Mouse (Mus musculus) CH12.LX (cell line): ENCODE results near the gene Tlnrd1. TPM values are rescaled to one million over a fixed set of nuclear protein-coding genes. Genes with fewer than 3 reads are reported as not detected.

Source experiments
- DNase-seq: peaks from one replicate; pipeline ENCODE4 v3.0.0-alpha.2; 2013; ENCODE audit errors: extremely low read depth
- H3K27ac ChIP-seq: 2 replicates; pipeline ENCODE4 v1.5.1; 2012; ENCODE audit warnings: low read depth, mild to moderate bottlenecking, control low read depth, moderate library complexity; ENCODE audit not compliant: insufficient read depth
- H3K27me3 ChIP-seq: replicated peaks from 2 replicates; pipeline ENCODE3; 2012; ENCODE audit warnings: inconsistent platforms
- H3K36me3 ChIP-seq, 2 experiments: replicated peaks in 1 of 2; 2 replicates each; pipeline versions ENCODE3 to v1.6.1; 2012; ENCODE audit warnings: inconsistent platforms in 1 of 2, low read length in 1 of 2, mild to moderate bottlenecking in 1 of 2, mixed read lengths in 1 of 2, moderate library complexity in 1 of 2; ENCODE audit not compliant: control insufficient read depth in 1 of 2, insufficient read depth in 1 of 2
- H3K4me1 ChIP-seq, 2 experiments: 2 replicates each; pipeline ENCODE4 v1.6.1; 2012; ENCODE audit warnings: inconsistent platforms in 1 of 2, moderate library complexity in 1 of 2; ENCODE audit not compliant: insufficient read depth in 2 of 2, control insufficient read depth in 1 of 2
- H3K4me2 ChIP-seq: 2 replicates; pipeline ENCODE4 v1.6.1; 2012; ENCODE audit warnings: low read depth, mild to moderate bottlenecking, control low read depth; ENCODE audit not compliant: poor library complexity, insufficient read depth, severe bottlenecking
- H3K4me3 ChIP-seq, 3 experiments: fragments of 150-350 bp in 1 of 3; sonication (generic) in 1 of 3; replicated peaks in 1 of 3; 2 replicates each; pipeline versions ENCODE3 to v1.5.1; 2011 to 2012; ENCODE audit warnings: low read depth in 2 of 3, low read length in 2 of 3, mild to moderate bottlenecking in 2 of 3, moderate library complexity in 2 of 3, control low read depth in 1 of 3, improper control_type of control experiment in 1 of 3, inconsistent platforms in 1 of 3, mixed read lengths in 1 of 3; ENCODE audit not compliant: poor library complexity in 1 of 3
- H3K79me2 ChIP-seq: replicated peaks from 2 replicates; pipeline ENCODE4 v1.6.1; 2012; ENCODE audit warnings: mild to moderate bottlenecking, moderate library complexity; ENCODE audit not compliant: control insufficient read depth, poor library complexity, insufficient read depth, severe bottlenecking; ENCODE audit errors: extremely low read depth
- H3K9ac ChIP-seq: 2 replicates; pipeline ENCODE4 v1.6.1; 2012; ENCODE audit warnings: low read depth, mild to moderate bottlenecking, control low read depth, moderate library complexity; ENCODE audit not compliant: insufficient read depth
- H3K9me3 ChIP-seq: replicated peaks from 2 replicates; pipeline ENCODE3; 2012; ENCODE audit warnings: low read length, inconsistent platforms, mixed read lengths
- CHD1 ChIP-seq: IDR thresholded peaks from 2 replicates; pipeline ENCODE4 v1.6.1; 2012; ENCODE audit warnings: low read depth, low read length, improper control_type of control experiment, inconsistent platforms
- CHD2 ChIP-seq: IDR thresholded peaks from 2 replicates; pipeline ENCODE4 v1.6.1; 2011; ENCODE audit warnings: low read length, improper control_type of control experiment
- E2F4 ChIP-seq: IDR thresholded peaks from 2 replicates; pipeline ENCODE4 v1.6.1; 2011; ENCODE audit warnings: low read depth, low read length, improper control_type of control experiment; ENCODE audit not compliant: insufficient replicate concordance
- ELF1 ChIP-seq: IDR thresholded peaks from 2 replicates; pipeline ENCODE4 v1.6.1; 2014; ENCODE audit warnings: low read depth, mild to moderate bottlenecking, inconsistent platforms, low read length, improper control_type of control experiment
- ETS1 ChIP-seq: conservative IDR thresholded peaks from 2 replicates; pipeline ENCODE4 v1.6.1; 2012; ENCODE audit warnings: low read depth, mild to moderate bottlenecking, inconsistent platforms, low read length, improper control_type of control experiment, moderate library complexity
- HCFC1 ChIP-seq: IDR thresholded peaks from 2 replicates; pipeline ENCODE4 v1.6.1; 2012; ENCODE audit warnings: low read depth, mild to moderate bottlenecking, inconsistent platforms, low read length, improper control_type of control experiment
- JUN ChIP-seq: IDR thresholded peaks from 2 replicates; pipeline ENCODE4 v1.6.1; 2011; ENCODE audit warnings: low read depth, mild to moderate bottlenecking, low read length, improper control_type of control experiment, moderate library complexity; ENCODE audit not compliant: insufficient read depth
- JUND ChIP-seq: conservative IDR thresholded peaks from 2 replicates; pipeline ENCODE4 v1.6.1; 2011; ENCODE audit warnings: low read depth, low read length, improper control_type of control experiment
- MAFK ChIP-seq: IDR thresholded peaks from 2 replicates; pipeline ENCODE4 v1.6.1; 2011; ENCODE audit warnings: low read length, improper control_type of control experiment; ENCODE audit not compliant: insufficient replicate concordance
- MAX ChIP-seq: IDR thresholded peaks from 2 replicates; pipeline ENCODE4 v1.6.1; 2011; ENCODE audit warnings: low read length, improper control_type of control experiment
- MYC ChIP-seq: IDR thresholded peaks from 2 replicates; pipeline ENCODE4 v1.6.1; 2011; ENCODE audit warnings: low read depth, mild to moderate bottlenecking, improper control_type of control experiment, low read length
- NELFE ChIP-seq: IDR thresholded peaks from 2 replicates; pipeline ENCODE4 v1.6.1; 2011; ENCODE audit warnings: low read depth, low read length, improper control_type of control experiment
- NRF1 ChIP-seq: IDR thresholded peaks from 2 replicates; pipeline ENCODE4 v1.6.1; 2014; ENCODE audit warnings: low read depth, mild to moderate bottlenecking, inconsistent platforms, low read length, improper control_type of control experiment, moderate library complexity
- USF1 ChIP-seq: IDR thresholded peaks from 2 replicates; pipeline ENCODE4 v1.6.1; 2014; ENCODE audit warnings: low read depth, mild to moderate bottlenecking, inconsistent platforms, low read length, improper control_type of control experiment
- USF2 ChIP-seq: conservative IDR thresholded peaks from 2 replicates; pipeline ENCODE4 v1.6.1; 2011; ENCODE audit warnings: low read depth, low read length, improper control_type of control experiment
- ZC3H11A ChIP-seq: IDR thresholded peaks from 2 replicates; pipeline ENCODE4 v1.6.1; 2012; ENCODE audit warnings: low read depth, mild to moderate bottlenecking, inconsistent platforms, low read length, improper control_type of control experiment
- ZMIZ1 ChIP-seq: IDR thresholded peaks from 2 replicates; pipeline ENCODE4 v1.6.1; 2012; ENCODE audit warnings: low read depth, mild to moderate bottlenecking, inconsistent platforms, low read length, improper control_type of control experiment
- dilution Hi-C: fragments of 300-500 bp; cut with MboI; formaldehyde crosslinking; loops from 2 replicates; pipeline ENCODE4 v1.14.3; 2020; ENCODE audit warnings: low sequenced_read_pairs; ENCODE audit not compliant: extremely low pct_unique_long_range_greater_than_20kb, extremely low pct_ligation_motif_present
- in situ Hi-C: fragments of 300-500 bp; cut with MboI; formaldehyde crosslinking; loops from 3 replicates; pipeline ENCODE4 v1.14.3; 2019; ENCODE audit warnings: low sequenced_read_pairs, low pct_ligation_motif_present, low pct_unique_long_range_greater_than_20kb, mixed read lengths
- polyA plus RNA-seq: library from polyadenylated mRNA; unstranded; fragments of >175 nt; gene quantifications from 2 replicates; pipeline ENCODE4 v1.2.1, GENCODE M21; 2012; ENCODE audit warnings: low read depth; ENCODE audit not compliant: insufficient read length
- total RNA-seq, 2 experiments: library from RNA; depleted of rRNA; stranded (reverse); fragments of 300-350 nt in 1 of 2; fragments of >200 nt in 1 of 2; gene quantifications; 2 replicates each; pipeline ENCODE4 v1.2.3; 2012 to 2014

Gene Tlnrd1
- total and polyA plus RNA-seq, 3 experiments = 5.5 to 15.6 (median 10.6) TPM

DNA sequence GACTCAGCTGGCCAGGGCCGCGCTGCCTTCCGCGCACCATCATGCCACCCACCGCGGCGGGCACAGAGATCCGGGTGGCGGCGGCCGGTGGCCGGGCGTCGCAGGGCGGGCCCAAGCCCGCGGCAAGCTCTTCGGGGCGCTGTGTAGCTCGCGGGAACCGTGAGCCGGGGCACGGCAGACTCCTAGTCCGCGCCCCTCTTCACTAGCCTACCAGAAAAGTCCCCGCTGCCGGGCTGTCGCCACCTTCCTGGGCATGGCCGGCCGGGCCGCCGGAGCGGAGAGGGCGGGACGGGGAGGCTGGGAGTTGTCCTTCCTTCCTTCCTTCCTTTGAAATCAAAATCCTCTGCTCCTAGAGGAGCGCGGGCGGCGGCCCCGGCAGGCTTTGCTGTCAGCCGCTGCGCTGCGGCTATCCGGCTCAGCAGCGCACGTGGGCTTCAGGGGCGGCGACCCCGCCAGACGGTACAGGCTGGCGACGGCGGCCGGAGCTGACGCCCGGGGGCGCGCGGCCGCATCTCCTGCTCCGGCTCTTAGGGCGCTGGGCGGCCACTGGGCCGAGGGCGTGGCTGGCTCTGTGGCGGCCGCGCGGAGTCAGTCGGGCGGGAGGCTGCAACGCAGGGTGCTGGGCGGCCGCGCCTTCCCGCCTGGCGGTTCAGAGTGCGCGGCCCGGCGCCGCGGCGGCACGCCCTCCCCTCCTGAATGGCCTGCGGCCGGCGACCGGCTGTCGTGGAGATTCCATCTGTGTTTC, 657 bp downstream of the Tlnrd1 start (continued):
- TF ChIP-seq ETS1 (no peak), HCFC1 (no peak), CHD2 (no peak), JUND (no peak), NRF1 (peak; percentile 21; the same call in 1 of the 2 replicates), MAFK (no peak), USF1 (no peak), USF2 (no peak), ZMIZ1 (peak; percentile 61), JUN (no peak), ZC3H11A (no peak), CHD1 (no peak), MYC (0 out of 2 replicates have a peak, but pooled peaks have one; percentile 10), NELFE (no peak)

DNA sequence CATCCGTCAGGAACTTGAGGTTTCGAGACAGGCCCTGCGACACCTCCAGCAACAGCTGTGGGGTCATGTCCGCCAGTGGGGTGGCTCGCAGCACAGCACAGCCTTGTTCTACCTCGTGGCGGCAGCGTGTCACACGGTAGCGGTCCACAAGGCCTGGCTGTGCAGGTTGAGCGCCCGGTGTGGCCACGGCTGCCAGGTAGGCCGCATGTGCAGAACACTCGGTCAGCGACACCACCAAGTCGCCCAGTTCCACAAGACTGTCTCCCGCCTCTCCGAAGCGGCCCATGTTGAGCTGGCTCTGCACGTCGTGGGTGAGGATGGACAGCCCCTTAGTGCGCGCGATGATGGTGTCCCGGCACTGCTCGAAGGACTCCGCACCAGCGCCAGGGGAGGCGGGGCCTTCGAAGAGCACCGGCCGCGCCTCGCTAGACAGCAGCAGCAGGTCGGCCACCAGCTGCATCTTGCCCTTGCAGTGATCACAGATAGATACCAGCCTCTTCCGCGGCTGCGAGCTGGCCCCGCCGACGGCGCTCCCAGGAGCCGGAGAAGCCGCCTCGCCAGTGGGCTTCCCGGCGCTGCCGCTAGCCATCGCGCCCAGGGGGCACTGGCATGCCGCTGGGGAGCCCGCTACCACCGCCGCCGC, 1.4 kb downstream of the Tlnrd1 start:
- peak; percentile 45 for DNase-seq
- peaks cover 12% of the 10 kb centered on the region for H3K9me3 ChIP-seq
- dilution Hi-C loops (no loop called here), in situ Hi-C loops (loop anchor here (5.0 to 25.0 kb wide), 2 partner anchors 35 to 220 kb away; no protein-coding TSS in a partner anchor)
- no peak for TF ChIP-seq NELFE
- TF ChIP-seq CHD1 = no peak
- 0 out of 2 replicates have a peak, but pooled peaks have one; percentile 6 for TF ChIP-seq ELF1
- TF ChIP-seq E2F4 = no peak
- peak; percentile 22; the same call in 1 of the 2 replicates for TF ChIP-seq MAX
- H3K27ac ChIP-seq = peak overlapping the region; percentile 80
- H3K36me3 ChIP-seq = peaks cover 0 to 12% of the 10 kb centered on the region in 2 experiments
- H3K9ac ChIP-seq = peak overlapping the region; percentile 71
- H3K79me2 ChIP-seq = peaks cover 18% of the 10 kb centered on the region
- peak overlapping the region; percentile 41 for H3K4me2 ChIP-seq
- H3K27me3 ChIP-seq = no peaks in the 10 kb centered on the region
- peaks cover 11 to 50% of the 10 kb centered on the region in 2 experiments for H3K4me1 ChIP-seq
- peak overlapping the region; percentile 60 to 80 (median 72) for H3K4me3 ChIP-seq
